Mouse (Mus musculus): Measurements from ENCODE around the gene Pdlim7.

The Pdlim7 gene

GRCm38 (mm10) chr13:55470372-55470771 lies 43.1 kb downstream of the Pdlim7 start:
- in situ Hi-C loops (cut with MboI; ENCODE audit: low sequenced_read_pairs) = no loop called here

DNA sequence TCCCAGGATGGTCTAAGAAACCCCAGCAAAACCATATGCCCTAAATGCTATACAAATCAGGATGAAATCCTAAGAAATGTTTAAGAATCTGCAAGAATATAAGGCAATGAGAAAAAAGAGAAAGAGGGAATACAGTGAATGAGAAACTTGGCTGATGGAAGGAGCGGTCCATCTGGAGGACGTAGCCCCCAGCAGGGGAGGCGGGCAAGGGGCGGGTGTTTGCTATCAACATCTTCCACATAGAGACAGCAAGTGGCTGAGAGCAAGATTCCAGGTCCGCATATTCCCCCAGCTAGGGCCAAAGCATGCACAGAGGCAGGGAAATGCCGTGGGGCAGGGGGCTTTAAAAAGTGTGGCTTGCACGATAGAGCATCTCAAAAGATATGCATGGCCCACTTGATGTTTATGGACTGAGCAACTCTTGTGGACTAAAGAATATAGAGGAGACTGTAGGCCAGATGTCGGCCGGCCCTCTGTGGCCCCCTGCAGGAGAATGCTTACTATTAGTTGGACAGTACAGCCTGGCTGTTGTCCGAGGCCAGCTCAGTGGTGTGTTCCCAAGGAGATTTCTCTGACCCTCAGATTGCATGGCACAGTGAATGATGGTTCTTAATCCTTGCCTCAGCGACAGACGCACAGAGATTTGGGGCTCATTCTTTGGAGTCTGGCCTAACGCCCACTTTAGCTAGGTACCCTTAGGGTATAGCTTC lies 44.5 kb downstream of the Pdlim7 start:
- in situ Hi-C loops (cut with MboI; ENCODE audit: low sequenced_read_pairs) = loop anchor here (5.0 kb wide), 1 partner anchor 42 kb away; the partner anchor contains the start of gene F12

DNA sequence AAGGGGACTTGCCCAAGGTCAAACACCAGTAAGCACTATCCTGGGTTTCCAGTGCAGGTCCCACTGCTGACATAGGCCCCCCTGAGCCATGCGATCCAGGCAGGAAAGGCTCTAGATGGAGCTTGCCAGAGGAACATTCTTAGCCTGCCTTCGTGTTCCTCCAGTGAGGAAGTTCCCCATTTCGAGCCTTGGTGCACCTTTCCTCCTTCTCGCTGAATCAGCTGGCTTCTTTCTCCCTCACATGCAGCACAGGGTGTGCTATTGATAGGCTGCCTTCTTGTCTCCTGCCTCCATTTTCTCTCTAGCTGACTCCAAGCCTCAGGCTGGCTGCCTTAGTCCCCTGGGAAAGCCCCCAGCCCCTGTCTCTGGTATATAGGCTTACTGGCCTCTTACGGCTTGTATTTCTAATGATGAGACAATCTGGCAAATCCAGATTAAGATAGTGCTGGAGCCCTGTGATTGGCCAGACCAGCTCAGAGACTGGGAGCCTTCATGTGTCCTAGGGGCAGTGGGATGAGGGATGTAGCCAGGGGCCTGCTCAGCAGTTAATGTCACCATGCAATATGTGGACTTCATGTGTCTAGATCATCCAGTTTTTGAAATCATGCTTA lies 47.5 kb downstream of the Pdlim7 start:
- in situ Hi-C loops (cut with MboI; ENCODE audit: low sequenced_read_pairs) = loop anchor here (5.0 kb wide), 1 partner anchor 39 kb away; the partner anchor contains the start of gene F12

GRCm38 (mm10) chr13:55465184-55465583 lies 48.3 kb downstream of the Pdlim7 start:
- in situ Hi-C loops (cut with MboI; ENCODE audit: low sequenced_read_pairs) = loop anchor here (5.0 kb wide), 1 partner anchor 38 kb away; the partner anchor contains the start of gene F12

DNA sequence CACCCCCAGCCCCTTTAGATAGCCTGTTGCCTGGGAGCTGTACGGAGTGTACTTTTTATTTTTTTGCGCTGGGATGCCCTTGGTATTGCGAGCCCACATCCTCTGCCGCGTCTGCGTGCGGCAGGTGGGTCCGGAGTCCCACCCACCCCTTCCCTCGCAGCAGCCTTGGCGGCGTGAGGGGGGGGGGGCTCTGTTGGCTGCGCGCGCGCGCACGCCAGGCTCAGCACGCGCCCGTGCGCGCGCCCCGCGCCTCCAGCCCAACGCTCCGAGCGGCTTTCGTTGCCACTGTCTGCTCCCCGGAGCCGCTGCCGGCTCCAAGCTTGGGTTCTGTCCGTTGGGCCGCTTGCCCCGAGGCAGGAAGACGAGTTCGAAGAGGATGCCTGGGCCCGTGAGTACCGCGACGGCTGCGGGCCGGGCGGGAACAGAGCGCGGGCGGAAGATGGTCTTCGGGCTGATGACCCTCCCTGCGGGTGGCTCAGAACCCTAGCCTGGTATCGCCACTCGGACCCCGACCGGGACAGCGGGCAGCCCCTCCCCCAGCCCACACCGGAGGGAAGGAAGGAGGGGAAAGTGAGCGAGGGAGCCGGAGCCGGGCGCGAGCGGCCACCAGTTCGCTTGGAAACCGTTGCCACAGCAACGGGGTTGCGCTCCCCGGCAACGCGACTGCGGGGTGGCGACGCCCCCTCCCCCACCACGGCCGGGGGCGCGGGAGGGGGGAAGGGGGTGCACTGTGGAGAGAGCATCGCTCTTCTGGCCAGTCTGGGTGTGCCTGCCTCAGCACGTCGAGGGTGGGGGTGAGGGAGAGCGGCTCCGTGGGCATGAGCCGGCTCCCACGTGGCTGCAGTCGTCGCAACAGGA lies 49.2 kb downstream of the Pdlim7 start, which contains the start of gene Prr7:
Gene Prr7, plus strand, starts transcription at position 241 of the 858 bp plus-strand sequence.
- in situ Hi-C loops (cut with MboI; ENCODE audit: low sequenced_read_pairs) = no loop called here

DNA sequence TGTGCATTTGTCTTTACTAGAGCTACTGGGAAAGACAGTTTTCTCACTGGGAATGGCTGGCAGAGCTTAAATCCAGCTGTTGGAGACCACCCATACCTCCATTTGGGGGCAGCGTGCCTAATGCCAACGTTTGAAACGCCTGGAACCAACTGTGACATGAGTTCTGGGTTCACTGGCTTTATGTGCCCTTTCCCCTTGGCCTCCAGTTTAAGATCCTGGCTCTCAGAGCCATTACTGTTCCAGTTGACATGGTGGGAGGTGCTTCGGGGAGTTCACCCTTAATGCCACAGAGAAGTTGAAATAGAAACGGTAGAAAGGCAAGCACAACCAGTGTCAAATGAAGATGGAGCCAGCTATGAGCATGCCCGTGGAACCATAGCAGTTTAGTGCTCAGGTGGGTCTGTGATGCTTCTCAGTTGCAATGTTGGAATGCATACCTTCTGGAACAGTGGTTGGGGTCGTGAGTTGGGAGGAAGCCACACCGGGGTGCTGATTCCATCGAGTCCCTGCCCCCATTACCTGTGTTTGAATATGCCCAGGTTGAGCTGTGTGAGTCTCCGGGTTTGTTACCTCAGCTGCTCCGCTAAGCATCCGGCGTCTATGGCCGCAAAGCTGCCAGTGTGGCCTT lies 50.0 kb downstream of the Pdlim7 start:
- in situ Hi-C loops (cut with MboI; ENCODE audit: low sequenced_read_pairs) = no loop called here

- in situ Hi-C loops (cut with MboI; ENCODE audit: low sequenced_read_pairs) = no loop called here
Observed at GRCm38 (mm10) chr13:55462965-55463364, 50.5 kb downstream of the Pdlim7 start.

DNA sequence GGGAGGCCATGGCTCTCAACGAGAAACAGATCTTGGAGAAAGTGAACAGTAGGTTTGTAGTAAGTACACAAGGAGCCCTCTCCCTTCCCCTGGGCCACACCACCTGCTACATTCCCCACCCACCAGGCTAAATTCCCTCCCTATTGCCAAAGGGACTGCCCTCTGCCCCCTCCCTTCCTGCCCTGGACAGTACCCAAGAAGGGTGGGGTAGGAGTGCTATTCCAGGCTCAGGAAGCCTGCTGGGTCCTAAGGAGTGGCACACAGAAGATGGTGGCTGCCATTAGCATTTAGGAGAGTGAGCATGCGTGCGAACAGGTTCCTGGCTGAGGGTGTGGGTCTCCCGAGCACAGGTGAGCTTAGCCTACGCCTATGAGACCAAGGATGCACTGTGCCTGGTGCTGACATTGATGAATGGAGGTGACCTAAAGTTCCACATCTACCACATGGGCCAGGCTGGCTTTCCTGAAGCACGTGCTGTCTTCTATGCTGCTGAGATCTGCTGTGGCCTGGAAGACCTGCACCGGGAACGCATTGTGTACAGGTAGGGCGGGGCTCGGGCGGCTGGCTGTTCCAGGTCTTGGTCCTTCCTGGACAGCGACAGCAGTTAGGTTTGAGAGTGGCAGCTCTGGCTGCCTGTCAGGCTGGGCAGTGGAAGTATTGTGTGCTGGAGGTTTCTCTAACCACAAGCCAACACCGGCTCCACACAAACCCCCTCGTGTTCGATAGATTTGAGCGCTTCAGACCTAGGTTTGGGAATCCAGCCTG lies 61.5 kb downstream of the Pdlim7 start:
- in situ Hi-C loops (cut with MboI; ENCODE audit: low sequenced_read_pairs) = no loop called here

- in situ Hi-C loops (cut with MboI; ENCODE audit: low sequenced_read_pairs) = no loop called here
Observed at GRCm38 (mm10) chr13:55451296-55451695, 62.2 kb downstream of the Pdlim7 start.

DNA sequence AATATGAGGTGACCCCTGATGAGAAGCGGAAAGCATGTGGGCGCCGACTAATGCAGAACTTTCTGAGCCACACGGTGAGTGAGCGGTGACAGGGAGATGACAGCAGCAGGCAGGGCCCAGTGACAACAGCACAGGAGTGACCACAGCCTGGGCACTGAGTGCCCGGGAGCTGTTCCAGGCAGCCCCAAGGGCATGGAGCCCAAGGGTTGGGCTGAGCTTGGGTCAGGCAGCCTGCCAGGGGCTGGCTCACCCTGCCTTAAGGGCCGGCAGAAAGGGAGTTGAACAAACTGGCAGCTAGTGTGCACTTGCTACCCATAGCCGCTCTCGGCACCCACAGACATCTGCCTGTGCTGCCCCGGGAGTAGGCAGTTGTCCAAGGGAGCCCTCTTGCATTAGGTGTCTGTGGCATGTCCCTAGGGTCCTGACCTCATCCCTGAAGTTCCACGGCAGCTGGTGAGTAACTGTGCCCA lies 62.9 kb downstream of the Pdlim7 start:
- in situ Hi-C loops (cut with MboI; ENCODE audit: low sequenced_read_pairs) = no loop called here

- in situ Hi-C loops (cut with MboI; ENCODE audit: low sequenced_read_pairs) = no loop called here
Observed at GRCm38 (mm10) chr13:55449679-55450441, 63.6 kb downstream of the Pdlim7 start.

DNA sequence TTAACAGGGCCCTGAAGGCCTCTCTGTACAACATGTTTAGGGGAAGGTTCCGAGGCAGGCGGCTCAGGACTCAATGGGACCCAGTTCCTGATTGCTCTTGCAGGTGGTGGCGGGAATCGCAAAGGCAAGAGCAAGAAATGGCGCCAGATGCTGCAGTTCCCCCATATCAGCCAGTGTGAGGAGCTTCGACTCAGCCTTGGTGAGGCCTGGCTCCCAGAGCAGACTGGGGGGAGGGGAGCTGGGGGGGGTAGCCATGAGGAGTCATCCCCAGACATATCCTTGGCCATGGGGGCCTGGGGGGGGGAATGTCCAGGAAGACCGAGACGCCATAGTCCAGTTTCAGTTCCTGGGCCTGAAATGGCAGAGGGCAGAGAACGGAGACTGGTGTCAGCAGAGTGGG lies 64.3 kb downstream of the Pdlim7 start:
- in situ Hi-C loops (cut with MboI; ENCODE audit: low sequenced_read_pairs) = no loop called here

DNA sequence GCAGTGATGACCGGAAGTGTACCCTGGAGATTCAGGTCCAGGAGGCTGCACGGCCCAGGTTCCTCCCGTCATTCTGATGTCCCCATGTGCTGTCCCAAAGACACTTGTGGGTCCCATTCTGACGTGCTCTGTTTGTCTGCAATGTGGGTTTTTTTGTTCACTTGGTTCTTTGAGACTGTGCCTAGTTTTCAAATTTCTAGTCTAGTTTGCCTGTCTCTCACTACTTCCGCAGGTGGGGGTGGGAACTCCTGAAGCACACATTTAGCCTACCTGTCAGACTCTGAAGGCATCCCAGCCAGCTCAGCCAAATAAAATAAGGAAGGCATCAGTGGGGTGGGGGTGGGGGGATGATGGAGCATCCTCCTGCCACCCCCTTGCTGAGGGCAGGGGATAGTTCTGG lies 65.3 kb downstream of the Pdlim7 start:
- in situ Hi-C loops (cut with MboI; ENCODE audit: low sequenced_read_pairs) = no loop called here

DNA sequence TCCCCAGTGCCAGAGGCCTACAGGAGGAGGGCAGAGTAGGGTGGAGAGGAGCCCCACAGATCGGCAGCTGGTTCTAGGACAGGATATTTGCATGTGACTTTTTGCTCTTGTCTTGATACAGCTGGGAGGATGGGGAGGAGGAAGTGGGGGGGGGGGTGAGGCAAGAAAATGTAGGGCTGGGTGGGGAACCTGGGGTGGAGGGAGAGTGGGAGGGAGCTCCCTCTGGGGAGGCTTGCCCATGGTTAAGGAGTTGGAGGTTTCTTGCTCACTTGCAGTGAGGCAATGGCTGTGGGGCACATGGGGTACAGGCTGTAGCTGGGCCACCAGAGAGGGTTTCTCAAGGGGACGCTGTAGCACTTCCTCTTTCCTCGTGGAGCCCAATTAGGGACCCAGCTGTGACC lies 65.9 kb downstream of the Pdlim7 start:
- in situ Hi-C loops (cut with MboI; ENCODE audit: low sequenced_read_pairs) = no loop called here

- in situ Hi-C loops (cut with MboI; ENCODE audit: low sequenced_read_pairs) = no loop called here
Observed at GRCm38 (mm10) chr13:55446483-55447105, 66.9 kb downstream of the Pdlim7 start.
